Mouse (Mus musculus) cerebellum, postnatal 14 days (tissue): ENCODE measurements around the gene Tcf3.
A peak's percentile ranks its signal among the peaks of the same experiment; 100 is the strongest.

Experiments
- DNase-seq, 2 experiments: peaks; one replicate each; pipeline ENCODE4 v3.0.0; 2021; ENCODE audit warnings: mixed read lengths in 2 of 2

Tcf3 gene

DNA sequence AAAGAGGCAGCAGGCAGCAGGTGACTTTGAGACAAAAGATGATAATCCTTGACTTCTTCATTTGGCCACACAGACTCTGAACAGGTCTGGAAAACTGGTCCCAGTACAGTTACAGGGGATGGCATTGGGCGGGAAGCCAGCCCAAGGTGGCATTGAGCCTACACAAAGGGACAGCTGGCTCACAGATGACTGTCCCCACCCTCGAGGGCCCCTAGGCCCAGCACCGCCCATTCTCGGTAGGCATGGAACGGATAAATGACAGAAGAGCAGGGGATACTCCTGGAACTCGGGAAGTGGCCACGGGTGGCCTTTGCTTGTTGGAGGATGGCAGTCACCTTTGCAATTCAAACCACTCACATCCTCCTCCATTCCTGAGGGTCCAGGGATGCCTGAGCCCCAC is 48.1 kb downstream of the Tcf3 start:
- DNase-seq, result peak; percentile 65 to 75

- no peak for DNase-seq
Observed at GRCm38 (mm10) chr10:80384709-80385108, 48.7 kb downstream of the Tcf3 start.

DNA sequence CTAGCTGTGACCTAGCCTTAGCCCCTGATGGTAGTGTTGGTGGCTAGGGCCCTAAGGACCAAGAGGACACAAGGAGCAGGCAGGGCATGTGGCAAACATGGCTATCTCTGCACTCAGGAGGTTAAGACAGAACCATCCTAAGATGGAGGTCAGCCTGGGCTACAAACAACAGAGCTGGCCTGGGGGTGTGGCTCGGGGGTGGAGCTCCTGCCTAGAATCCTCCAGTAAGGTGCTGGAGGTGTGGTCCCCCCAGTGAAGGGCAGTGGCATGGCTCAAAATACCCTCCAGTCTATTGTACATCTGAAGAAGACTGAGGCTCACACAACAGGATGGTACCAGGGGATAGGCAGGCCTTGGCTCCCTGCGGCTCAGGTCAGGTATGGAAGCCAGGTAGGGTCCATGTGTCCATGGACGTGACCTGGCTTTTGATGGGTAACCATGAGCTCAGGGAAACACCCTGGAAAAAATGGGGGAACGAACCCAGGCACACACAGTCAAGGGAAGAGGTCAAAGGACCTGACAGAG is 49.3 kb downstream of the Tcf3 start:
- DNase-seq, result no peak

GRCm38 (mm10) chr10:80383431-80383830 is 50.0 kb downstream of the Tcf3 start:
- DNase-seq, result peak; percentile 46 to 68

DNA sequence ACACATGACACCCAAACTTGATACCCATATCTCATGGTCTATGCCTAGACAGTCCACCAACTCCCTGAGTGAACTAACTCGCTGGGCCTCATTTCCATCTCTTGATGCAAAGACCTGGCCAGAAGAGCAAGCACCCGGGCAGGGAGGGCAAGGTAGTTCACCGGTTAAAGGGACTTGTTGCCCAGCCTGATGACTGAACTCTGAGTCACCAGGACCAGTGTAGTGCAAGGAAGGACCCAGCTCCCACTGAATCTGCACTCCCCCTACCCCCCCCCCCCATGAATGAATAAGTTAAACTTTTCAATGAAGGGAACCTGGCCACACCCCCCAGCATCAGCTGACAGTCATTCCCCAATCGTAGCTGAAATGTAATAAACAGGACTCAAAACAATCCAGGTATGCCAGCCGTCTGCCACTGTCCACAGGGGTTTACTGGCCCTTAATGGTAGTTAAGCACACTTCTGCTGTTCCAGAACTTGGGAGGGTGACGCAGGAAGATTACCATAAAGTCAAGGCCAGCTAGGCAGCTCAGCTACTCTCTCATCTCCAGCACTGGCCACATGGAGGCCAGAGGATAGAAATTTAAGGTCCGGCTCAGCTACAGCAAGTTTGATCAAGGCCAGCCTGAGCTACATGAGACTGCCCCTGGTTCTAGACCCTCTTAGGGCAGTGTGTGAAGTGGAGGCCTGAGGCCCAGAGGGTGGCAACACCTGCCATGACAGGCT is 50.6 kb downstream of the Tcf3 start:
- no peak for DNase-seq

DNA sequence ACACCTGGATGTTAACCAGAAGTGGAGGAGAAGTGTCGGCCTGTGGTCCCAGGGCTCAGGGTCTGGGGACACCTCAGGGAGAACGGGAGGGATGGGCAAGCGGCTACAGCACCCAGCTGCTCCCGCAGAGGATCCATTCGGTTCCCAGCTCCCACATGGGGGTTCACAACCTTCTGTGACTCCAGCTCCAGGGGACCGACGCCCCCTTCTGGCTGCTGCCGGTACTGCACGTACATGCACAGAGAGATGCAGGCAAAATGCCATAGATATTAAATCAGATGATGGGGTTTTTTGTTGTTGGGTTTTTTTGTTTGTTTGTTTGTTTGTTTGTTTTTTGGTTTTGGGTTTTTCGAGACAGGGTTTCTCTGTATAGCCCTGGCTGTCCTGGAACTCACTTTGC is 55.7 kb downstream of the Tcf3 start:
- peak; percentile 47 to 84 for DNase-seq

- DNase-seq, result peak; percentile 97 to 99
Observed at GRCm38 (mm10) chr10:80376160-80376559, 57.3 kb downstream of the Tcf3 start.

DNA sequence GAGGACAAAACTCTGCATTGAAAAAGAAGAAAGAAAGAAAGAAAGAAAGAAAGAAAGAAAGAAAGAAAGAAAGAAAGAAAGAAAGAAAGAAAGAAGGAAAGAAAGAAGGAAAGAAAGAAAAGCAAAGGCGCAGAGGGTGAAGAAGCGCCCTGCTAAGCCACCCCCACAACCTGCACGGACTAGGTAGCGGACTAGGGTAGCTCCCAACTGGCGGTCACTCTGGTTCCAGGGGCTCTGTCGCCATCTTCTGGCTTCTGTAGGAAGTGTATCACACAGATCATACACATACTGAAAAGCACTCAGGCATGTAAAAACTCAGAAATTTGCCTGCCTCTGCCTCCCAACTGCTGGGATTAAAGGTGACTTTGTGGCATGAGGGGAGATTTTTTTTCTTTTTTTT is 59.4 kb downstream of the Tcf3 start:
- DNase-seq, result peak; percentile 91 to 92

GRCm38 (mm10) chr10:80372706-80373105 is 60.7 kb downstream of the Tcf3 start:
- DNase-seq, result no peak

- no peak for DNase-seq
Observed at GRCm38 (mm10) chr10:80371983-80372382, 61.5 kb downstream of the Tcf3 start.

GRCm38 (mm10) chr10:80371411-80371966 is 62.0 kb downstream of the Tcf3 start:
- DNase-seq, result peak; percentile 87 to 91

GRCm38 (mm10) chr10:80369995-80370747 is 63.3 kb downstream of the Tcf3 start:
- DNase-seq, result no peak

DNA sequence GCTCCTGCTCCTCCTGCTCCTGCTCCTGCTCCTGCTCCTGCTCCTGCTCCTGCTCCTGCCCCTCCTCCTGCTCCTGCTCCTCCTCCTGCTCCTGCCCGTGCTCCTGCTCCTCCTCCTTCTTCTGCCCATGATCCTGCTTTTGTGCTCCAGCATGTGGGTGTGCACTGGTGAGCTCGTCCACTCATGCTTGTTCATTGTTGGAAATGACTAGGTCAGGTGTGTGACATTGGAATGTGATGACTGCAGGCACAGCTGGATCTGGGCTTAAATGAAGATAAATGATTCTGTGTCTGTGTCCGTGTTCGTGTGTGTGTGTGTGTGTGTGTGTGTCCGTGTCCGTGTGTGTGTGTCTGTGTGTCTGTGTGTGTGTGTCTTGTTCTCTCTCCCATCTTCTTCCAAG is 65.1 kb downstream of the Tcf3 start:
- no peak for DNase-seq

- no peak for DNase-seq
Observed at GRCm38 (mm10) chr10:80367954-80368353, 65.5 kb downstream of the Tcf3 start.

- no peak for DNase-seq
Observed at GRCm38 (mm10) chr10:80365736-80366135, 67.7 kb downstream of the Tcf3 start.

GRCm38 (mm10) chr10:80363734-80364133 is 69.7 kb downstream of the Tcf3 start:
- peak; percentile 56 for DNase-seq
